Mouse (Mus musculus) heart, embryonic 10.5 days (tissue): ENCODE data around the gene Phlpp1. TPM values are rescaled to one million over a fixed set of nuclear protein-coding genes. Genes with fewer than 3 reads are reported as not detected.

Source experiments
- DNase-seq: peaks from one replicate; pipeline ENCODE4 v3.0.0-alpha.2; 2017; ENCODE audit warnings: low spot score
- H3K27ac ChIP-seq: fragments of 300-500 bp; sonication (generic); 2 replicates; pipeline ENCODE4 v1.5.1; 2016; ENCODE audit warnings: mild to moderate bottlenecking
- H3K27me3 ChIP-seq: fragments of 300-500 bp; sonication (generic); 2 replicates; pipeline ENCODE4 v1.6.1; 2016; ENCODE audit warnings: mild to moderate bottlenecking; ENCODE audit not compliant: poor library complexity, insufficient read depth, severe bottlenecking
- H3K36me3 ChIP-seq: fragments of 300-500 bp; sonication (generic); 2 replicates; pipeline ENCODE4 v1.6.1; 2016; ENCODE audit warnings: mild to moderate bottlenecking, moderate library complexity
- H3K4me1 ChIP-seq: fragments of 300-500 bp; sonication (generic); 2 replicates; pipeline ENCODE4 v1.6.1; 2016; ENCODE audit warnings: mild to moderate bottlenecking
- H3K4me3 ChIP-seq: fragments of 300-500 bp; sonication (generic); 2 replicates; pipeline ENCODE4 v1.5.1; 2016; ENCODE audit warnings: mild to moderate bottlenecking, moderate library complexity
- H3K9me3 ChIP-seq: fragments of 300-500 bp; sonication (generic); 2 replicates; pipeline ENCODE4 v1.6.1; 2016; ENCODE audit warnings: mild to moderate bottlenecking, moderate library complexity
- WGBS: fragments of 180-500 bp; shearing (Covaris S2); methylation state at CpG from one replicate; pipeline ENCODE4 v1.1.7; 2016; 5-methylcytosine and 5-hydroxymethylcytosine counted together
- polyA plus RNA-seq: library from polyadenylated mRNA; unstranded; fragments of >200 nt; fragmentation: Nextera tagmentation; extraction: Ambion mirVana; gene quantifications from 2 replicates; pipeline ENCODE4 v1.2.1, GENCODE M21; 2016

Phlpp1 gene
- polyA plus RNA-seq, 1 experiment from 2014 or later, result 4.2 TPM

- no peaks in the 10 kb centered on the region for H3K27me3 ChIP-seq
- peak; percentile 87 for DNase-seq
- peaks cover 22% of the 10 kb centered on the region for H3K4me1 ChIP-seq
- under 1% methylated on average over 77 of the region's 77 CpGs for WGBS
- peak overlapping the region; percentile 95 for H3K27ac ChIP-seq
- no peaks in the 10 kb centered on the region for H3K9me3 ChIP-seq
- no peaks in the 10 kb centered on the region for H3K36me3 ChIP-seq
- peak overlapping the region; percentile 96 for H3K4me3 ChIP-seq
These were observed 864 bp downstream of the Phlpp1 start for GRCm38 (mm10) chr1:106172301-106172930.

GRCm38 (mm10) chr1:106172931-106173371 lies 1.4 kb downstream of the Phlpp1 start:
- Histone ChIP-seq H3K27me3 (no peaks in the 10 kb centered on the region), H3K36me3 (no peaks in the 10 kb centered on the region), H3K27ac (peak overlapping the region; percentile 95), H3K9me3 (no peaks in the 10 kb centered on the region), H3K4me1 (peaks cover 24% of the 10 kb centered on the region), H3K4me3 (peak overlapping the region; percentile 96)
- DNase-seq, result peak; percentile 79
- WGBS, result 1% methylated on average over 47 of the region's 47 CpGs

- H3K27me3 ChIP-seq, result no peaks in the 10 kb centered on the region
- no peaks in the 10 kb centered on the region for H3K9me3 ChIP-seq
- WGBS, result 35% methylated on average over 9 of the region's 9 CpGs
- peak overlapping the region; percentile 95 for H3K27ac ChIP-seq
- no peaks in the 10 kb centered on the region for H3K36me3 ChIP-seq
- H3K4me3 ChIP-seq, result peak overlapping the region; percentile 96
- H3K4me1 ChIP-seq, result peaks cover 31% of the 10 kb centered on the region
- DNase-seq, result no peak
These were observed 2.1 kb downstream of the Phlpp1 start for GRCm38 (mm10) chr1:106173621-106174156.

- Histone ChIP-seq H3K4me1 (peaks cover 27% of the 10 kb centered on the region), H3K4me3 (peak overlapping the region; percentile 96)
These were observed 3.0 kb downstream of the Phlpp1 start for GRCm38 (mm10) chr1:106174598-106174997.

GRCm38 (mm10) chr1:106175360-106175759 lies 3.8 kb downstream of the Phlpp1 start:
- H3K9me3 ChIP-seq, result no peaks in the 10 kb centered on the region
- no peaks in the 10 kb centered on the region for H3K27me3 ChIP-seq
- H3K4me3 ChIP-seq, result peak overlapping the region; percentile 96
- WGBS, result 62% methylated on average over 3 of the region's 3 CpGs
- DNase-seq, result no peak
- H3K27ac ChIP-seq, result no peak overlapping the region
- H3K36me3 ChIP-seq, result no peaks in the 10 kb centered on the region
- peaks cover 27% of the 10 kb centered on the region for H3K4me1 ChIP-seq

More at GRCm38 (mm10) chr1:106174598-106174997, 3.0 kb downstream of the Phlpp1 start:
- no peaks in the 10 kb centered on the region for H3K36me3 ChIP-seq
- no peak for DNase-seq
- H3K27ac ChIP-seq, result no peak overlapping the region
- H3K9me3 ChIP-seq, result no peaks in the 10 kb centered on the region
- H3K27me3 ChIP-seq, result no peaks in the 10 kb centered on the region

GRCm38 (mm10) chr1:106176791-106177190 lies 5.2 kb downstream of the Phlpp1 start:
- Histone ChIP-seq H3K27ac (0 out of 2 replicates have a peak overlapping the region, but pooled peaks have one; percentile 36), H3K36me3 (no peaks in the 10 kb centered on the region), H3K9me3 (no peaks in the 10 kb centered on the region), H3K4me1 (peaks cover 34% of the 10 kb centered on the region), H3K27me3 (no peaks in the 10 kb centered on the region), H3K4me3 (no peak overlapping the region)
- WGBS, result 45% methylated on average over 1 of the region's 1 CpGs
- DNase-seq, result no peak

GRCm38 (mm10) chr1:106177868-106178790 lies 6.6 kb downstream of the Phlpp1 start:
- Histone ChIP-seq H3K27me3 (no peaks in the 10 kb centered on the region), H3K4me1 (peaks cover 34% of the 10 kb centered on the region), H3K27ac (no peak overlapping the region; the same call in 1 of the 2 replicates), H3K9me3 (no peaks in the 10 kb centered on the region), H3K4me3 (no peak overlapping the region), H3K36me3 (no peaks in the 10 kb centered on the region)
- no peak for DNase-seq
- WGBS, result 79% methylated on average over 8 of the region's 8 CpGs

- Histone ChIP-seq H3K9me3 (no peaks in the 10 kb centered on the region), H3K4me3 (no peak overlapping the region), H3K4me1 (peaks cover 27% of the 10 kb centered on the region; the same call in 1 of the 2 replicates), H3K27ac (peak overlapping the region; percentile 60; the same call in 1 of the 2 replicates), H3K27me3 (no peaks in the 10 kb centered on the region), H3K36me3 (no peaks in the 10 kb centered on the region)
- WGBS, result 92% methylated on average over 2 of the region's 2 CpGs
- DNase-seq, result no peak
These were observed 12.1 kb downstream of the Phlpp1 start for GRCm38 (mm10) chr1:106183701-106184100.

- Histone ChIP-seq H3K36me3 (no peaks in the 10 kb centered on the region), H3K9me3 (no peaks in the 10 kb centered on the region), H3K27me3 (no peaks in the 10 kb centered on the region), H3K4me1 (peaks cover 27% of the 10 kb centered on the region; the same call in 1 of the 2 replicates), H3K4me3 (no peak overlapping the region), H3K27ac (peak overlapping the region; percentile 60)
- WGBS, result 67% methylated on average over 4 of the region's 4 CpGs
- no peak for DNase-seq
These were observed 13.4 kb downstream of the Phlpp1 start for GRCm38 (mm10) chr1:106184780-106185460.

- DNase-seq, result no peak
- Histone ChIP-seq H3K4me3 (no peak overlapping the region), H3K4me1 (peaks cover 27% of the 10 kb centered on the region; the same call in 1 of the 2 replicates), H3K27me3 (no peaks in the 10 kb centered on the region), H3K36me3 (no peaks in the 10 kb centered on the region), H3K27ac (no peak overlapping the region), H3K9me3 (no peaks in the 10 kb centered on the region)
- 68% methylated on average over 2 of the region's 2 CpGs for WGBS
These were observed 13.9 kb downstream of the Phlpp1 start for GRCm38 (mm10) chr1:106185461-106185924.

- H3K4me1 ChIP-seq, result peaks cover 22% of the 10 kb centered on the region; the same call in 1 of the 2 replicates
- H3K4me3 ChIP-seq, result no peak overlapping the region
- 72% methylated on average over 2 of the region's 2 CpGs for WGBS
- no peak for DNase-seq
- H3K36me3 ChIP-seq, result no peaks in the 10 kb centered on the region
- no peak overlapping the region for H3K27ac ChIP-seq
- no peaks in the 10 kb centered on the region for H3K27me3 ChIP-seq
- H3K9me3 ChIP-seq, result no peaks in the 10 kb centered on the region
These were observed 14.5 kb downstream of the Phlpp1 start for GRCm38 (mm10) chr1:106186062-106186461.

- H3K27me3 ChIP-seq, result no peaks in the 10 kb centered on the region
- DNase-seq, result no peak
- H3K9me3 ChIP-seq, result no peaks in the 10 kb centered on the region
- H3K36me3 ChIP-seq, result no peaks in the 10 kb centered on the region
- no peak overlapping the region for H3K4me3 ChIP-seq
- no peak overlapping the region for H3K27ac ChIP-seq
- peaks cover 25% of the 10 kb centered on the region; the same call in 1 of the 2 replicates for H3K4me1 ChIP-seq
These were observed 15.9 kb downstream of the Phlpp1 start for GRCm38 (mm10) chr1:106187480-106187879.
